Mouse (Mus musculus) olfactory bulb, adult 2 months (tissue): ENCODE data around the gene Zfp148.

ENCODE experiments used
- CTCF ChIP-seq: fragments of 200-500 bp; IDR thresholded peaks from 2 replicates; pipeline ENCODE4 v1.5.1; 2012; ENCODE audit warnings: low read depth, mild to moderate bottlenecking, low read length, moderate library complexity; ENCODE audit not compliant: insufficient read depth
- POLR2A ChIP-seq: fragments of 200-500 bp; IDR thresholded peaks from 2 replicates; pipeline ENCODE4 v1.6.1; 2012; ENCODE audit warnings: mild to moderate bottlenecking, low read depth, low read length, moderate library complexity; ENCODE audit not compliant: insufficient read depth

DNA sequence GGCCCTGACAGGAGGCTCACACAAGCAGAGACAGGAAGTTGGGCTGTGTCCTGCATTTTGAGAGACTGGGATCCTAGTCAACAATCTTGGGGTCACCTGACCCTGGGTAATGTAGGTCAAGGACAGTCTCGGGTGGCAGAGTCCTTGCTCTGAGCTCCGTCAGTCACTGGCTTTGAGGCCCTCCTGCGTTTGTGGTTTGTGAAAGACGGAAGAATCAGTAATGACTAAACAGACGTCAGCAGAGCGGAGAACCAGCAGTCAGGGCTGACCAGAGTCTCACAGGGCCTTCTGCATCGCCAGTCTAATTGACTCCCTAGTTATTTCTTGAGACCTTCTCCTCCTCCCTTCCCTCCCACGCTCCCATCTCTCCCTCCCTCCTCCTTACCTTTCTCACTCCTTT is 150.5 kb downstream of the Zfp148 start:
- TF ChIP-seq POLR2A (no peak), CTCF (no peak)
